Mouse (Mus musculus) CH12.LX (cell line): ENCODE measurements around the gene Igfbp2.

Experiments used
- CHD2 ChIP-seq: IDR thresholded peaks from 2 replicates; pipeline ENCODE4 v1.6.1; 2011; ENCODE audit warnings: low read length, improper control_type of control experiment
- CTCF ChIP-seq, 2 experiments: IDR thresholded peaks in 1 of 2; conservative IDR thresholded peaks in 1 of 2; 2 replicates each; pipeline ENCODE4 v1.5.1; 2011 to 2012; ENCODE audit warnings: low read depth in 2 of 2, low read length in 2 of 2, improper control_type of control experiment in 1 of 2, inconsistent platforms in 1 of 2, mild to moderate bottlenecking in 1 of 2, moderate library complexity in 1 of 2
- EP300 ChIP-seq: IDR thresholded peaks from 2 replicates; pipeline ENCODE4 v1.6.1; 2011; ENCODE audit warnings: low read length, improper control_type of control experiment
- GABPA ChIP-seq: IDR thresholded peaks from 2 replicates; pipeline ENCODE4 v1.6.1; 2012; ENCODE audit warnings: low read depth, low read length, improper control_type of control experiment, inconsistent platforms; ENCODE audit not compliant: insufficient replicate concordance
- MAFK ChIP-seq: IDR thresholded peaks from 2 replicates; pipeline ENCODE4 v1.6.1; 2011; ENCODE audit warnings: low read length, improper control_type of control experiment; ENCODE audit not compliant: insufficient replicate concordance
- MAX ChIP-seq: IDR thresholded peaks from 2 replicates; pipeline ENCODE4 v1.6.1; 2011; ENCODE audit warnings: low read length, improper control_type of control experiment
- MYC ChIP-seq: IDR thresholded peaks from 2 replicates; pipeline ENCODE4 v1.6.1; 2011; ENCODE audit warnings: low read depth, mild to moderate bottlenecking, improper control_type of control experiment, low read length
- POLR2A ChIP-seq: IDR thresholded peaks from 2 replicates; pipeline ENCODE4 v1.6.1; 2011; ENCODE audit warnings: low read depth, mild to moderate bottlenecking, improper control_type of control experiment, low read length
- RCOR1 ChIP-seq: conservative IDR thresholded peaks from 2 replicates; pipeline ENCODE4 v1.6.1; 2012; ENCODE audit warnings: low read depth, mild to moderate bottlenecking, inconsistent platforms, low read length, improper control_type of control experiment
- SIN3A ChIP-seq: IDR thresholded peaks from 2 replicates; pipeline ENCODE4 v1.6.1; 2012; ENCODE audit warnings: low read length, improper control_type of control experiment, inconsistent platforms
- SMC3 ChIP-seq: IDR thresholded peaks from 2 replicates; pipeline ENCODE4 v1.6.1; 2011; ENCODE audit warnings: low read depth, low read length, improper control_type of control experiment
- TBP ChIP-seq: conservative IDR thresholded peaks from 2 replicates; pipeline ENCODE4 v1.6.1; 2011; ENCODE audit warnings: low read depth, low read length, improper control_type of control experiment

DNA sequence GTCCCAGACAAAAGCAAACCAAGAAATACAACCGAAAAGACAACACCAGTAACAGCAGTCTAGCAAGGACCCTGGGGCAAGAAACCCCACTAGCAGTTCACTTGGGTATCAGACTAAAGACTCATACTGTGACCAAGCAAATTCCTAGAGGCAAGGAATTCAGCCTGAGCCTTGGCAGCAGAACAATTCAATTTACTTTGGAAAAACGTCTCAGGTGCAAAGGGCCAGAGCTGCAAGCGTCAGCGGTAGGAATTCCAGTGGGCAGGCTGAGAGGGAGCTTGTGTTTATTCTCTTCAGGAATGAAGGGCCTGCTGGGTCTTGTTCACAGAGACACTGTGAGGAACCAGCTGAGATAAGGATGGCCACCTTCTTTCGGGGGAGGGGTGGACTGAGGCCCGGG is 45.5 kb upstream of the Igfbp2 start:
- TF ChIP-seq POLR2A (no peak), TBP (no peak), RCOR1 (no peak), MAX (no peak), GABPA (no peak), MAFK (no peak), SMC3 (no peak), CTCF (conservative IDR thresholded peaks at IDR 0.05 in 1 of 2, IDR thresholded peaks at IDR 0.05 in 1 of 2; ENCODE audit: low read depth in 2 of 2, low read length in 2 of 2) (no peak), EP300 (no peak), CHD2 (no peak), MYC (no peak), SIN3A (no peak)
